Mouse (Mus musculus) embryonic facial prominence, embryonic 14.5 days (tissue): ENCODE measurements at regions not wholly inside any gene's neighbourhood (a gene's known extent, or its start where the extent isn't known, plus 50 kb on each side); places are given as distances from the start of the nearest gene placed in this dataset.
A peak's percentile ranks its signal among the peaks of the same experiment; 100 is the strongest.

Source experiments
- ATAC-seq: fragments of 200-750 bp; cut with Nextera tagmentation; 2 replicates; pipeline ENCODE4 v1.8.0; 2017; ENCODE audit warnings: low read depth, moderate number of reproducible peaks, moderate TSS enrichment
- DNase-seq: peaks from one replicate; pipeline ENCODE4 v3.0.0-alpha.2; 2015; ENCODE audit warnings: low spot score
- H3K27ac ChIP-seq: fragments of 300-500 bp; sonication (generic); replicated peaks from 2 replicates; pipeline ENCODE4 v1.5.1; 2014; ENCODE audit warnings: low read depth, mild to moderate bottlenecking, low read length, moderate library complexity
- H3K27me3 ChIP-seq: fragments of 300-500 bp; sonication (generic); replicated peaks from 2 replicates; pipeline ENCODE4 v1.6.1; 2014; ENCODE audit warnings: low read length; ENCODE audit not compliant: control insufficient read depth, insufficient read depth
- H3K36me3 ChIP-seq: fragments of 300-500 bp; sonication (generic); 2 replicates; pipeline ENCODE4 v1.6.1; 2014; ENCODE audit warnings: low read length, mixed read lengths; ENCODE audit not compliant: control insufficient read depth, insufficient read depth
- H3K4me1 ChIP-seq: fragments of 300-500 bp; sonication (generic); 2 replicates; pipeline ENCODE4 v1.6.1; 2014; ENCODE audit warnings: antibody characterized with exemption, low read length; ENCODE audit not compliant: control insufficient read depth, insufficient read depth
- H3K4me2 ChIP-seq: fragments of 300-500 bp; sonication (generic); 2 replicates; pipeline ENCODE4 v1.6.1; 2014; ENCODE audit warnings: low read depth, mild to moderate bottlenecking, low read length, moderate library complexity, mixed read lengths
- H3K4me3 ChIP-seq: fragments of 300-500 bp; sonication (generic); 2 replicates; pipeline ENCODE4 v1.5.1; 2014; ENCODE audit warnings: low read depth, mild to moderate bottlenecking, low read length
- H3K9ac ChIP-seq: fragments of 300-500 bp; sonication (generic); 2 replicates; pipeline ENCODE4 v1.6.1; 2014; ENCODE audit warnings: low read depth, mild to moderate bottlenecking, low read length, moderate library complexity, mixed read lengths
- H3K9me3 ChIP-seq: fragments of 300-500 bp; sonication (generic); 2 replicates; pipeline ENCODE4 v1.6.1; 2016; ENCODE audit warnings: low read length; ENCODE audit not compliant: control insufficient read depth
- WGBS: fragments of 180-500 bp; shearing (Covaris S2); extraction: QIAGEN DNeasy Blood & Tissue Kit; methylation state at CpG from one replicate; pipeline ENCODE4 v1.1.7; 2014; 5-methylcytosine and 5-hydroxymethylcytosine counted together

DNA sequence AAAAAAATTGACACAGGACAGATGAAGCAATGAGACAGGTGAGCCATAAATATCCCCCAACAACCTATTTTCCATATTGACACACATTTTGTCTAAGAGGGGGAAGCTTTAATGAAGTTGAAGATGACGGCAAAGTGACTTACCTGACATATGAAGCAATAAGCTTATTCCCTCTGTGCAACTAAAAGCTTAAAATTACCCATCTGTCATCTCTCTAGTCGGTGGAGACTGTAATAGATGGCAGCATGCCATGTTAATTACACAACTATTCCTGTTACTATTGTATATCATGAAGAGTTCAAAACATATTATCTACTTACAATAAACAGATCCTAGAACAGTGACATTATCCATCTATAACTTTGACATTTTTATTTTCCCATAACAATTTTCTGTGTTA is 818.0 kb downstream of the Sis start:
- Histone ChIP-seq H3K4me1 (no peaks in the 10 kb centered on the region), H3K36me3 (no peaks in the 10 kb centered on the region), H3K9ac (no peak overlapping the region), H3K27me3 (no peaks in the 10 kb centered on the region), H3K27ac (no peak overlapping the region), H3K9me3 (no peaks in the 10 kb centered on the region), H3K4me3 (no peak overlapping the region), H3K4me2 (no peak overlapping the region)
- WGBS, result 48% methylated on average over 2 of the region's 2 CpGs
- ATAC-seq (no peak), DNase-seq (peak; percentile 3)
